Mouse (Mus musculus) lung, embryonic 14.5 days (tissue): Measurements from ENCODE around the gene Glb1. TPM values are rescaled to one million over a fixed set of nuclear protein-coding genes. Genes with fewer than 3 reads are reported as not detected.

Experiments used
- ATAC-seq: fragments of 200-750 bp; cut with Nextera tagmentation; 2 replicates; pipeline ENCODE4 v1.8.0; 2017; ENCODE audit warnings: mild to moderate bottlenecking, moderate TSS enrichment, moderate library complexity; ENCODE audit not compliant: insufficient read depth
- DNase-seq: peaks from one replicate; pipeline ENCODE4 v3.0.0-alpha.2; 2015
- H3K27ac ChIP-seq: fragments of 300-500 bp; sonication (generic); 2 replicates; pipeline ENCODE4 v1.5.1; 2014; ENCODE audit warnings: low read depth, mild to moderate bottlenecking, moderate library complexity
- H3K27me3 ChIP-seq: fragments of 300-500 bp; sonication (generic); 2 replicates; pipeline ENCODE4 v1.6.1; 2014; ENCODE audit warnings: low read length, control low read depth; ENCODE audit not compliant: insufficient read depth
- H3K36me3 ChIP-seq: fragments of 300-500 bp; sonication (generic); 2 replicates; pipeline ENCODE4 v1.6.1; 2014; ENCODE audit warnings: control low read depth; ENCODE audit not compliant: insufficient read depth
- H3K4me1 ChIP-seq: fragments of 300-500 bp; sonication (generic); 2 replicates; pipeline ENCODE4 v1.6.1; 2014; ENCODE audit warnings: antibody characterized with exemption, control low read depth; ENCODE audit not compliant: insufficient read depth
- H3K4me2 ChIP-seq: fragments of 300-500 bp; sonication (generic); 2 replicates; pipeline ENCODE4 v1.6.1; 2014; ENCODE audit warnings: mild to moderate bottlenecking
- H3K4me3 ChIP-seq: fragments of 300-500 bp; sonication (generic); 2 replicates; pipeline ENCODE4 v1.5.1; 2014; ENCODE audit warnings: low read depth, low read length
- H3K9ac ChIP-seq: fragments of 300-500 bp; sonication (generic); 2 replicates; pipeline ENCODE4 v1.6.1; 2014
- H3K9me3 ChIP-seq: fragments of 300-500 bp; sonication (generic); 2 replicates; pipeline ENCODE4 v1.6.1; 2016; ENCODE audit warnings: low read depth, low read length, control low read depth
- CTCF ChIP-seq: IDR thresholded peaks from 2 replicates; pipeline ENCODE4 v1.5.1; 2016; ENCODE audit warnings: antibody characterized with exemption, low read depth
- WGBS: fragments of 180-500 bp; shearing (Covaris S2); extraction: QIAGEN DNeasy Blood & Tissue Kit; methylation state at CpG from one replicate; pipeline ENCODE4 v1.1.7; 2014; 5-methylcytosine and 5-hydroxymethylcytosine counted together
- polyA plus RNA-seq: library from polyadenylated mRNA; unstranded; fragments of >200 nt; fragmentation: Nextera tagmentation; extraction: Ambion mirVana; gene quantifications from 2 replicates; pipeline ENCODE4 v1.2.1, GENCODE M21; 2014

Glb1 gene
- polyA plus RNA-seq, 1 experiment from 2014 or later: 41.9 TPM

- Histone ChIP-seq H3K9ac (no peak overlapping the region), H3K4me2 (peak overlapping the region; percentile 4; the same call in 1 of the 2 replicates), H3K4me1 (no peaks in the 10 kb centered on the region), H3K27ac (no peak overlapping the region), H3K27me3 (no peaks in the 10 kb centered on the region), H3K36me3 (no peaks in the 10 kb centered on the region), H3K9me3 (no peaks in the 10 kb centered on the region), H3K4me3 (no peak overlapping the region)
- DNase-seq: peak; percentile 97
- TF ChIP-seq CTCF: peak; percentile 94
- 4% methylated on average over 11 of the region's 11 CpGs for WGBS
- peak; percentile 84 for ATAC-seq
Observed at GRCm38 (mm10) chr9:114498218-114498617, 97.3 kb downstream of the Glb1 start.

DNA sequence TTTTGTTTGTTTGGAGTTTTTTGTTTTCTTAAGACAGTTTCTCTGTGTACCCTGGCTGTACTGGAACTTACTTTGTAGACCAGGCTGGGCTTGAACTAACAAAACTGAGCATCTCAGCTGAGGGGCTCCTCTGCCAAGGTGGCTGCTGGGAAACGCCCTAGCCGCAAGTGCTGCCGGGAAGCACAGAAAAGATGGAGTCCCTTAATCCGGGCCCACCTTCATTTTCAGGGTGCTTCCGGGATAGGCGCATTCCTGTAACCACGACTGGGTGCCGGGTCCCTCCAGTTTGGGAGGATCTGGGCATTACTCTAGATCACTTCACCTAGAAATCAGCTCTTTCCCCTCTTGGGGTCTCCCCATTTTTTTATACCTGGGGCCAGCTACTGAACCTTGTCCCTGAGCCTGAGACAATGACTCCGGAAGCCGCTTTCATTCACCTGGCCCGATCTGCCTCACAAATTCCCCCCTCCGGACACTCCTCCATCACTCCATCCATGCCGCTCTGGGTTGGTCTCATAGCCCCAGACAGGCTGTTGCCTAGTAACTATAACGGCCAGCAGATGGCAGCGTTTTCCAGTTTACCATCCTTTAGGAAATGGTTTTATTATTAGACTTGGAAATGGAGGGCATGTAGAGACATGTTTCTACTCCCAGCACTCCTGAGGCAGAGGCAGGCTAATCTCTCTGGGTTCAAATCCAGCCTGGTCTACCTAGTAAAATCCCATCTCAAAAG, 99.1 kb downstream of the Glb1 start:
- DNase-seq (peak; percentile 92), ATAC-seq (0 out of 2 replicates have a peak, but pooled peaks have one; percentile 55)
- Histone ChIP-seq H3K9me3 (no peaks in the 10 kb centered on the region), H3K9ac (no peak overlapping the region), H3K27ac (no peak overlapping the region), H3K27me3 (no peaks in the 10 kb centered on the region), H3K4me1 (no peaks in the 10 kb centered on the region), H3K4me2 (no peak overlapping the region), H3K4me3 (no peak overlapping the region), H3K36me3 (no peaks in the 10 kb centered on the region)
- TF ChIP-seq CTCF: peak; percentile 80
- 18% methylated on average over 15 of the region's 15 CpGs for WGBS

DNA sequence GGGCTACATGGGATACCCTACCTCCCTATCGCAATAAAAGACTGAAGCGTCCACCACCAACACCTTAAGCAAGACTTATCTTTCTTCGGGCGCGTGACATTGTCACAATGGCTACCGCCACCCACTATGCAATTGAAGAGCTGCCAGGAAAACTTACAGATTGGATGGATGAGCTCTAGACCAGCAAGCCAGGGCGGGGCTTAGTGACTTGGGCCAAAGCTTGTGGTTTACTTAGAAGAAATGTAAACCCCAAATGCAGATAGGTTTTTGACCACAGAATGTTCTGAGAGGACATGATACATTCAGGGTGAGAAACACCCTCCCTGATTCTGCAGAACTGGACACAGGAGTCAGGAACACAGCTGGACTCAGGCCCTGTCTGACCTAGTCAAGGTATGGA, 100.2 kb downstream of the Glb1 start:
- WGBS: 89% methylated on average over 7 of the region's 7 CpGs
- Histone ChIP-seq H3K4me3 (no peak overlapping the region), H3K4me2 (no peak overlapping the region), H3K36me3 (no peaks in the 10 kb centered on the region), H3K27ac (no peak overlapping the region), H3K9me3 (no peaks in the 10 kb centered on the region), H3K9ac (no peak overlapping the region), H3K4me1 (no peaks in the 10 kb centered on the region), H3K27me3 (no peaks in the 10 kb centered on the region)
- TF ChIP-seq CTCF: no peak
- ATAC-seq (no peak), DNase-seq (no peak)

GRCm38 (mm10) chr9:114501913-114502312, 101.0 kb downstream of the Glb1 start:
- no peak for TF ChIP-seq CTCF
- no peak overlapping the region for H3K4me3 ChIP-seq
- ATAC-seq (no peak), DNase-seq (no peak)
- H3K4me1 ChIP-seq: no peaks in the 10 kb centered on the region
- no peak overlapping the region for H3K4me2 ChIP-seq
- WGBS: 95% methylated on average over 11 of the region's 11 CpGs
- no peaks in the 10 kb centered on the region for H3K9me3 ChIP-seq
- no peak overlapping the region for H3K27ac ChIP-seq
- no peak overlapping the region for H3K9ac ChIP-seq
- H3K36me3 ChIP-seq: no peaks in the 10 kb centered on the region
- no peaks in the 10 kb centered on the region for H3K27me3 ChIP-seq

DNA sequence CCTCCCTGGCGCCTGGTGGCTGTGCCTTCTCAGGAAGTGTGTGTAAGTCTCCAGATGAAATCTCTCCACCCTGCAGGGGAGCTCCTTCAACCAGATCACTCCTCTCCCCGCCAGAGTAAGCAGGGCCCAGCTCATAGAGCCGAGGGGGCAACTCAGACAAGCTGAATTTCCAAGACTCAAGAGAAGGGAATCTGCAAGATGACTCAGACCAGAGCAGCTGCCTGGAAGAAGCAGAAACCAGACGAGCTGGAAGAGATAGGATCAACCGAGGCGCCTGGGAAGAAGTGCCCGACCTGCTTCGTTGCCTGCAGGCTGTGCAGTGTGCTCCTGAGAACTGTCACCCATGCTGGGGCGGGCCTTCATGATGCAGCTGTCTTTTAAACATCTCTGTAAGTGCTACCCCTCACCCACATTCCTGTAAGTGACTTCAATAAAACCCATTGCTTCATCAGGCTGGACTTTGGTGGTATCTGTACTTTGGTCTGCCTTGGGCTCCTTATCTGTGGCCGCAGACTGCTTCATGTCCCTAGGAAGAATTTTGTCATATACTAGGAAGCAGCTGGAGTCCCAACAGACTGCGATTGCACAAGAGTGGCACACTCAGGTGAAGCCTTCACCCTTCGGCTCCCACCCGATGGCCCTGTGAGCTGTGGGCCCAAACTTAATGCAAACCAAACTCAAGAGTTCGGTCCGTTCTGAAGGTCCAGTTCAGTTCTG, 102.0 kb downstream of the Glb1 start:
- Histone ChIP-seq H3K4me1 (no peaks in the 10 kb centered on the region), H3K27me3 (no peaks in the 10 kb centered on the region), H3K27ac (no peak overlapping the region), H3K9ac (no peak overlapping the region), H3K9me3 (no peaks in the 10 kb centered on the region), H3K36me3 (no peaks in the 10 kb centered on the region), H3K4me3 (no peak overlapping the region), H3K4me2 (no peak overlapping the region)
- ATAC-seq: no peak
- 59% methylated on average over 15 of the region's 15 CpGs for WGBS
- no peak for TF ChIP-seq CTCF
- DNase-seq: no peak

- TF ChIP-seq CTCF: no peak
Observed at GRCm38 (mm10) chr9:114504816-114505215, 103.9 kb downstream of the Glb1 start, which contains the start of gene Ccr4. Gene Ccr4 (minus strand): TSS chr9:114504916.

GRCm38 (mm10) chr9:114506564-114506963, 105.7 kb downstream of the Glb1 start:
- 0 out of 2 replicates have a peak, but pooled peaks cover 3% of the 10 kb centered on the region for H3K9me3 ChIP-seq
- H3K4me2 ChIP-seq: no peak overlapping the region
- H3K4me3 ChIP-seq: no peak overlapping the region
- no peak overlapping the region for H3K27ac ChIP-seq
- no peak for TF ChIP-seq CTCF
- H3K9ac ChIP-seq: no peak overlapping the region
- WGBS: 51% methylated on average over 4 of the region's 4 CpGs
- no peak for DNase-seq
- H3K27me3 ChIP-seq: no peaks in the 10 kb centered on the region
- H3K4me1 ChIP-seq: no peaks in the 10 kb centered on the region
- H3K36me3 ChIP-seq: peaks cover 6% of the 10 kb centered on the region
- no peak for ATAC-seq

More at GRCm38 (mm10) chr9:114504816-114505215, 103.9 kb downstream of the Glb1 start, which contains the start of gene Ccr4:
- ATAC-seq (no peak), DNase-seq (no peak)
- H3K4me3 ChIP-seq: no peak within 1 kb of the TSS
- 0 out of 2 replicates have a peak, but pooled peaks cover 1% of the 10 kb centered on the region for H3K36me3 ChIP-seq
- H3K4me2 ChIP-seq: no peak within 1 kb of the TSS
- H3K4me1 ChIP-seq: no peaks in the 10 kb centered on the region
- H3K27me3 ChIP-seq: no peaks in the 10 kb centered on the region
- H3K9me3 ChIP-seq: no peaks in the 10 kb centered on the region
- H3K27ac ChIP-seq: no peak within 1 kb of the TSS
- H3K9ac ChIP-seq: no peak within 1 kb of the TSS
- 84% methylated on average over 9 of the region's 9 CpGs for WGBS
